Mouse (Mus musculus): Measurements from ENCODE around the gene Ell.
"Not testable (repeated sequence)": the region's sequence is repeated elsewhere in the genome, so short reads cannot be mapped to it uniquely, and the experiment has no call there.

The Ell gene

DNA sequence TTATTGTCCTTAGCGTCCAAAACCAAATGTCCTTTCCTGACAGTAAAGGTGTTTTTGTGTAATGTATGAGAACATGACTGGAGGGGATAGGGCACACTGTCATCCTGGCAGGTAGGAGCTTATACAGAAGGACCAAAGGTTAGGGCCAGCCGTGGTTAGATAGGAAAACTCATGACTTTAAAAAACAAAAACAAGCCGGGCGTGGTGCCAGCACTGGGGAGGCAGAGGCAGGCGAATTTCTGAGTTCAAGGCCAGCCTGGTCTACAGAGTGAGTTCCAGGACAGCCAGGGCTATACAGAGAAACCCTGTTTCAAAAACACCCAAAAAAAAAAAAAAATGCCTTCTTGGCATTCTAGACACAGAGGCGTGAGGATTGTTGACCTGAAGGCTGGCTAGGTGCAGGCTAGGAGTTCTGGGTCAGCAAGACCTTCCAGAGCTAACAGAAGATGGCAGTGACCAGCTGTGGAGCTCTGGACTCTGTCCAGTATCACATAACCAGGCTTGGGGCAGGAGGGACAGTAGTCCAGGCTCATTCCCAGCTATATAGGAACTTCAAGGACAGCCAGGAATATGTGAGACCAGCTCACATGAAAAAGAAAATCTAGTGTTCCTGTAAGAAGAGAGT, 24.6 kb downstream of the Ell start:
- no peak for DNase-seq (ENCODE audit: low spot score in 2 of 2)

- no peak for DNase-seq (ENCODE audit: low spot score in 2 of 2)
These were observed 25.5 kb downstream of the Ell start for GRCm38 (mm10) chr8:70564696-70565235.

DNA sequence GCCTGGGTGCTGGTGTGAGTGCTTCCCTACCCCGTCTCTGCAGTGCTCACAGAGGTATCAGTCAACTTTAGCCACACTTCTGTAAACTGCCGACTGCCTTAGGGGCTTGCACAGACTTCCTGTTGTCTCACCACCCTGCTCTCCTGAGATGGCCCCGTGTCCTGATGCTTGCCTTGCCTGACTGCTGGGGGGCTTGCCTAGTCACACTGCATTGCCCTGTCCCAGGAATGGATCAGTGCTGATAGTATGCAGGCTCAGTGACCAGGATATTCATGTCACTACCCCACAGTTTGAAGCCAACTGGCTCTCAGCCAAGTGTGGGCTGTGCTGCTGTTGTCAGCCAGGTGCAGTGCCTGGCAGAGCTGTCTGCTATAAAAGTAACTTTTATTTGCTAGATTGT, 26.3 kb downstream of the Ell start:
- DNase-seq (ENCODE audit: low spot score in 2 of 2), result no peak

- DNase-seq (ENCODE audit: low spot score in 2 of 2), result no peak
These were observed 31.1 kb downstream of the Ell start for GRCm38 (mm10) chr8:70570360-70570759.

DNA sequence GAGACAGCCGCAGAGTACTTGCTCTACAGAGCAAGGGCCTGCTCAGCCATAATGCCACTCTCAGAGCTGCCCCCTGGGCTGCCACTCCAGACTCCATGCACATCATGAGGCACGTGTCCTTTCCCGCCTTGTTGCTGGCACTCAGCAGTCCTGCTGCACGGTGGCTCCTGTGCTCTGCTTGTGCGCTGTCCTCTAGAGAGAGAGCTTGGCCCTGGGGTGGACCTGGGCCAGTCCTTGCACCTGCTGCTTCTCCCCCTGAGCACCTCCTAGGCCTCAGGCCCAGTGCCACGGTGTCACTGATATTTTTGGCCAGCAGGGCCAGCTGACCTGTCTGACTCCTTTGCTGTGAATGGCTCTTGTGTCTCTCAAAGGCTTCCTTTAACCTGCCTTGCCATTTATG, 31.7 kb downstream of the Ell start:
- DNase-seq (ENCODE audit: low spot score in 2 of 2), result no peak

DNA sequence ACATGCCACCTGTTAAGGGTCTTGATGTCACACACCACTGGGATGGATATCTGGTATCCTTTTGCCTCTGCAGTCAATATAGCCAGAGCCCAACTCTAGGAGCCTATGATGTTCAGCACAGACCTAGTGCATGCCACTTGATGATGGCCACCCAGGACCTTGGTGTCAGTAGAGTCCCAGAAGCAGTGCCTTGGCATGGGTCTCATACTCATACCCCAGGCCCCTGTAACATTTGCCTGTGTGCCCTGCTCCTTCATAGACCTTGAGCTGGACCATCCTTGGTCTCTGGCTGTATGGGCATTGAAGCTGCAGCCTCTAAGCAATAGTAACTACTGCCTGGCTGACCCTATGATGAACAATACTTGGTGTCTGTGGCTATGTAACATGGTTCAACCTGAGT, 35.0 kb downstream of the Ell start:
- DNase-seq (ENCODE audit: low spot score in 2 of 2), result no peak

- no peak for DNase-seq (ENCODE audit: low spot score in 2 of 2)
These were observed 35.7 kb downstream of the Ell start for GRCm38 (mm10) chr8:70574915-70575314.

- DNase-seq (ENCODE audit: low spot score in 2 of 2), result no peak
These were observed 38.0 kb downstream of the Ell start for GRCm38 (mm10) chr8:70577207-70577606.

- no peak for DNase-seq (ENCODE audit: low spot score in 2 of 2)
These were observed 44.5 kb downstream of the Ell start for GRCm38 (mm10) chr8:70583476-70584387.

DNA sequence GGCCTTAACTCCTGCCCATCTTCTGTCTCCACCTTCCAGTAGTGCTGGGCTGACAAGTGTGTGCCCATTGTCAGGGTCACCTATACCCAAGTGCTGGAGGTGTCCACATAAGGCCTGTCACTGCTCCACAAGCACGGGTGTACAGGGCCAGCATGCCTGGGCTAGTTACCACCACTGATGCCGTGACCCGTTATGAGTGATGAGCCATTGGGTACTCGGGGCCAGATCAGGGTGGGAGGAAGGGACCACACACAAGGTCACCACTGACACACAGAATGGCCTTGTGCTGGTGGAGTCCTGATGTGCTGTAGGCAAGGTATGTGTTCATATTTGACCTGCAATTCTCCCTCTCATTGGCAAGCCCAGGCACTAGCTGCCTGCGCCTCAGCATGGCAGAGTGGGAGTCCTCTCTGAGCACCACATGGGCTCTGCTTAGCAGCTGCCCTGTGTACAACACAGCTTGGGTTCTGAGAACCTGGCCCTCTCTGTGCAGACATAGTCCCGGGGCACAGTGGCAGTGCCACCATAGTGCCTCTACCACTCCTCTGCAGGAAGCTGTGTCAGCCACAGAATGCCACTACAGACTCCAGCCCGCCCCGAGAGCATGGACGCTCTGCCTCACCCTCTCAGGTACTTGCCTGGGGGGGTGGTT, 45.5 kb downstream of the Ell start:
- DNase-seq (ENCODE audit: low spot score in 2 of 2), result no peak

GRCm38 (mm10) chr8:70585258-70585652, 46.0 kb downstream of the Ell start:
- no peak for DNase-seq (ENCODE audit: low spot score in 2 of 2)

- DNase-seq (ENCODE audit: low spot score in 2 of 2), result not testable (repeated sequence)
These were observed 48.7 kb downstream of the Ell start for GRCm38 (mm10) chr8:70587955-70588354.

- DNase-seq (ENCODE audit: low spot score in 2 of 2), result no peak
These were observed 52.3 kb downstream of the Ell start for GRCm38 (mm10) chr8:70591569-70591968.

GRCm38 (mm10) chr8:70593173-70593572, 53.9 kb downstream of the Ell start:
- no peak for DNase-seq (ENCODE audit: low spot score in 2 of 2)

GRCm38 (mm10) chr8:70593961-70594609, 54.8 kb downstream of the Ell start, which contains the start of gene Isyna1:
Gene Isyna1 (plus strand): TSS chr8:70594373.
- peak; percentile 61 to 72 for DNase-seq (ENCODE audit: low spot score in 2 of 2)

GRCm38 (mm10) chr8:70594621-70595564, 55.6 kb downstream of the Ell start:
- DNase-seq (ENCODE audit: low spot score in 2 of 2), result no peak

GRCm38 (mm10) chr8:70595811-70596210, 56.6 kb downstream of the Ell start:
- DNase-seq (ENCODE audit: low spot score in 2 of 2), result no peak

GRCm38 (mm10) chr8:70596216-70596615, 57.0 kb downstream of the Ell start:
- DNase-seq (ENCODE audit: low spot score in 2 of 2), result no peak

DNA sequence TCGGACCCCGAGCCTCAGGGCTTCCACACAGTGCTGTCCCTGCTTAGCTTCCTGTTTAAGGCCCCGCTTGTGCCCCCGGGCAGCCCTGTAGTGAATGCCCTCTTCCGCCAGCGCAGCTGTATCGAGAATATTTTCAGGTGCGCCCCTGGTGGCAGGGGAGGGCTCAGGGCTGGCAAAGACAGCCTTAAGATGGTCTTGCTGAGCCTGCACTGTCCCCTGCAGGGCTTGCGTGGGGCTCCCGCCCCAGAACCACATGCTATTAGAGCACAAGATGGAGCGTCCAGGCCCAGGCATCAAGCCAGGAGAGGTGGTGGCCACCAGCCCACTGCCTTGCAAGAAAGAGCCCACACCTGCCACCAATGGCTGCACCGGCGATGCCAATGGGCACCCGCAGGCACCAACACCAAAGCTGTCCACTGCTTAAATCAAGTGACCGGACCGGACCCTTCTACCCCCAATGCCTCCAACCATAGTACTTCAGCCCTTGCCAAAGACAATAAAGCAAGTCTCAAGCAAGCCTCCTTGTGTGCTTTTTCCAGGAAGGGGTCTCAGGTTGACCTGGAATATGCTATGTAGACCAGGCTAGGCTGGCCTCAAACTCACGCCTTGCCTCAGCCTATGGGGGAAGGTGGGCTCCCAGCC, 57.6 kb downstream of the Ell start:
- DNase-seq (ENCODE audit: low spot score in 2 of 2), result no peak

Measured in frontal cortex, postnatal 36 days (tissue).